Mouse (Mus musculus) kidney, adult 2 months (tissue): ENCODE measurements around the gene Shc4. TPM values are rescaled to one million over a fixed set of nuclear protein-coding genes. Genes with fewer than 3 reads are reported as not detected.

ENCODE experiments used
- DNase-seq: peaks from one replicate; pipeline ENCODE4 v3.0.0; 2021
- H3K27ac ChIP-seq: fragments of 200-500 bp; 2 replicates; pipeline ENCODE4 v1.5.1; 2012; ENCODE audit warnings: low read depth, low read length, control low read depth, inconsistent platforms; ENCODE audit not compliant: insufficient read depth
- H3K27me3 ChIP-seq: fragments of 200-500 bp; replicated peaks from 2 replicates; pipeline ENCODE4 v1.6.1; 2012; ENCODE audit warnings: mild to moderate bottlenecking, moderate library complexity, low read length, inconsistent platforms; ENCODE audit not compliant: control insufficient read depth, insufficient read depth
- H3K36me3 ChIP-seq: fragments of 200-500 bp; 2 replicates; pipeline ENCODE4 v1.6.1; 2012; ENCODE audit warnings: mild to moderate bottlenecking, moderate library complexity, low read length, inconsistent platforms; ENCODE audit not compliant: control insufficient read depth, insufficient read depth
- H3K4me1 ChIP-seq: fragments of 200-500 bp; 2 replicates; pipeline ENCODE4 v1.6.1; 2011; ENCODE audit warnings: low read length; ENCODE audit not compliant: control insufficient read depth, insufficient read depth
- H3K4me3 ChIP-seq: fragments of 200-500 bp; 2 replicates; pipeline ENCODE4 v1.5.1; 2011; ENCODE audit warnings: mild to moderate bottlenecking, low read depth, low read length, control low read depth; ENCODE audit not compliant: insufficient read depth
- CTCF ChIP-seq: fragments of 200-500 bp; conservative IDR thresholded peaks from 2 replicates; pipeline ENCODE4 v1.5.1; 2011; ENCODE audit warnings: low read depth, mild to moderate bottlenecking, control low read depth, low read length, moderate library complexity, mixed read lengths; ENCODE audit not compliant: insufficient read depth, insufficient read length
- POLR2A ChIP-seq: fragments of 200-500 bp; IDR thresholded peaks from one replicate; pipeline ENCODE4 v1.6.1; 2011; ENCODE audit warnings: low read depth, low read length, control low read depth
- WGBS: fragments of 180-500 bp; shearing (Covaris S2); methylation state at CpG from one replicate; pipeline ENCODE4 v1.1.7; 2018; 5-methylcytosine and 5-hydroxymethylcytosine counted together
- polyA plus RNA-seq: library from polyadenylated mRNA; depleted of rRNA; stranded (reverse); fragments of >200 nt; gene quantifications from 2 replicates; pipeline ENCODE4 v1.2.3, GENCODE M21; 2012; rRNA removed

Gene Shc4
- polyA plus RNA-seq, 1 experiment, result 0.20 TPM

DNA sequence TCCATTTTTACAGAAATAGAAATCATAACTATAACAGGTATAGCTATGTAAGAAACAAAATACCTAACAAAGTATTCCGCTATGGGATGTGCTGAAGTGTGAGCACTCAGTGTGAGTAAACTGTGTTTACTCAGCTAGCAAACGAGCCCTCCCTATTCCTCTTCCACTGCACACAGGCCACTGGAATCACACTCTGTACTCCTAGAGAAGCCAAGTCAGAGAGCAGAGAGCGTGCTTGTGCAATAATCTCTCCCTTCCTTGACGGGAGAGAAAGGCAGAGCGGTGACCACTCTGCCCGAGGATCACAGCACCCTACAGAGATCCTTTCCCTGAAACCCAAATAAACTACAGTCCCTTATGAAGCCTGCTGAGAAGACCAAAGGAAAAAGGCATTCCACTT, 125.7 kb downstream of the Shc4 start:
- no peaks in the 10 kb centered on the region; the same call in 1 of the 2 replicates for H3K36me3 ChIP-seq
- H3K27ac ChIP-seq, result no peak overlapping the region
- no peaks in the 10 kb centered on the region for H3K27me3 ChIP-seq
- 74% methylated on average over 6 of the region's 6 CpGs for WGBS
- H3K4me3 ChIP-seq, result no peak overlapping the region
- no peaks in the 10 kb centered on the region for H3K4me1 ChIP-seq
- TF ChIP-seq CTCF (no peak), POLR2A (no peak)
- DNase-seq, result no peak

DNA sequence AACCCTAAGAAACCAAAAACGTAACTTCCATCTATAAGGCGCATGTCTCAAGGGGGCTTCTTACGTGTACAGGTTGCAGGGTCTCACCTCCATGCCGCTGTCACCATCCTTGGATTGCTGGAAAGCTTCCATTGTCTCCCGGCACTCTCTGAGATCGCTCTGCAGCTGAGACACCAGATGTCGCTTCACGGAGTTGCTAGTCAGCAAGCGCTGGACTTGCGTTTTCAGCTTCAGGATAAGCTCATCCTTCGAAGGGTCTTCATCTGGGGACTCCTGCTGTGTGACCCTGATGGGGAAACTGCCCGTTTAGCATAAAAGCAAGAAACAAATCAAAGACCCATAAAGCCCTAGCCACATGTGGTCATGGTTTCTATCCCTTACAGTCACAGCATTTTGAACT, 129.2 kb downstream of the Shc4 start:
- H3K4me3 ChIP-seq, result no peak overlapping the region
- no peak for DNase-seq
- H3K36me3 ChIP-seq, result no peaks in the 10 kb centered on the region; the same call in 1 of the 2 replicates
- TF ChIP-seq CTCF, result no peak
- no peak for TF ChIP-seq POLR2A
- no peaks in the 10 kb centered on the region for H3K4me1 ChIP-seq
- H3K27me3 ChIP-seq, result no peaks in the 10 kb centered on the region
- WGBS, result 95% methylated on average over 12 of the region's 12 CpGs
- no peak overlapping the region for H3K27ac ChIP-seq

DNA sequence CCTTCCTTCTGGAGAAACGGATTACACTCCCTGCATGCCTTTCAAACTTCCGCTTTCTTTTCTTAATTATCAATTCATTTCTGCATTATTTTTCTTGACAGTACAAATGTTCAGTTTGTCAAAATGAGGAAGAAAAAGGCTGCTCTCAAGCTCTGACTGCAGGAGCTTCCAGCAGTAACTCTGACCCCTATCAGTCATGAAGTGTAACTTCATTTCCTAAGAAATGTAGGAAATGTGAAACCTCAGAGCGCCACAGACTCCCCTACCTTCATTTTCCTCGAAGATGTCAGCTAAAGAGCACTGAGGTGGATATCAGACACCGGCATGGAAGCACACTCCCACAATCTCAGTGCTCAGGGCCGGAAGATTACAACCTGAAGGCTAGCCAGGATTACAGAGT, 129.9 kb downstream of the Shc4 start:
- Histone ChIP-seq H3K36me3 (no peaks in the 10 kb centered on the region; the same call in 1 of the 2 replicates), H3K4me3 (no peak overlapping the region), H3K27ac (no peak overlapping the region), H3K27me3 (no peaks in the 10 kb centered on the region), H3K4me1 (no peaks in the 10 kb centered on the region)
- TF ChIP-seq CTCF, result no peak
- TF ChIP-seq POLR2A, result no peak
- DNase-seq, result no peak
- 58% methylated on average over 6 of the region's 6 CpGs for WGBS

- 83% methylated on average over 4 of the region's 4 CpGs for WGBS
- no peak overlapping the region for H3K27ac ChIP-seq
- TF ChIP-seq POLR2A (no peak), CTCF (no peak)
- H3K27me3 ChIP-seq, result no peaks in the 10 kb centered on the region
- H3K4me1 ChIP-seq, result no peaks in the 10 kb centered on the region
- DNase-seq, result no peak
- H3K36me3 ChIP-seq, result no peaks in the 10 kb centered on the region; the same call in 1 of the 2 replicates
- no peak overlapping the region for H3K4me3 ChIP-seq
Observed at GRCm38 (mm10) chr2:125591895-125592294, 132.1 kb downstream of the Shc4 start.

DNA sequence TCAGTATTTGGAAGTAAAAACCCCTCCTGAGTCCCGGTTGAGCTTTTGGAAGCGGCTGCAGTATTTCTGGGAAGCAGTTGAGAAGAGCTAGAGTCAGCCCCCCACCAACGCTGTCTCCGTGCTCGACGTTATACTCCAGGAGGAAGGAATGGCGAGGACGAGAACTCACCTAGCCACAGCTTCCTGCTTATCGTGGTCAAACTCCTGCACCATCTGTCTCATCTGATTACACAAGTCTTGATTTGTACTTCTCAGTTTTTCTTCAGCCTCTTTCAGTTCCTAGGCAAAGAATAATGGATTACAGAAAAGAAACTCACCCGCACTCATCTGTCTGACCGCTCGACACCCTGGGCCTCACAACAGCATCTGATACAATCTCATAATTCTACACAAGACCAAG, 134.7 kb downstream of the Shc4 start:
- Histone ChIP-seq H3K4me3 (no peak overlapping the region), H3K4me1 (no peaks in the 10 kb centered on the region), H3K27me3 (no peaks in the 10 kb centered on the region), H3K27ac (no peak overlapping the region), H3K36me3 (no peaks in the 10 kb centered on the region; the same call in 1 of the 2 replicates)
- TF ChIP-seq POLR2A (no peak), CTCF (no peak)
- 93% methylated on average over 12 of the region's 12 CpGs for WGBS
- no peak for DNase-seq

GRCm38 (mm10) chr2:125581081-125581480, 142.9 kb downstream of the Shc4 start:
- Histone ChIP-seq H3K36me3 (peaks cover 6% of the 10 kb centered on the region), H3K4me1 (no peaks in the 10 kb centered on the region), H3K27me3 (no peaks in the 10 kb centered on the region), H3K27ac (no peak overlapping the region), H3K4me3 (no peak overlapping the region)
- WGBS, result 84% methylated on average over 5 of the region's 5 CpGs
- no peak for TF ChIP-seq POLR2A
- TF ChIP-seq CTCF, result no peak
- no peak for DNase-seq

GRCm38 (mm10) chr2:125577670-125578069, 146.3 kb downstream of the Shc4 start:
- Histone ChIP-seq H3K36me3 (peaks cover 5% of the 10 kb centered on the region), H3K4me1 (no peaks in the 10 kb centered on the region), H3K4me3 (no peak overlapping the region), H3K27ac (no peak overlapping the region), H3K27me3 (no peaks in the 10 kb centered on the region)
- TF ChIP-seq CTCF (no peak), POLR2A (no peak)
- WGBS, result 66% methylated on average over 4 of the region's 4 CpGs
- DNase-seq, result no peak

Other genes with a start within 250 kb of the Shc4 start
- 0.05 and 0.06 TPM in 2 replicates for gene Gm9913, start 219.1 kb downstream of the Shc4 start, polyA plus RNA-seq
- gene Fbn1, start 216.2 kb downstream of the Shc4 start, polyA plus RNA-seq, result 6.5 and 6.7 TPM in 2 replicates
- gene Cep152, start 99.0 kb downstream of the Shc4 start, polyA plus RNA-seq, result 0.77 and 0.81 TPM in 2 replicates
- gene Eid1, start 51.1 kb downstream of the Shc4 start, polyA plus RNA-seq, result 12.9 and 19.9 TPM in 2 replicates
- gene Secisbp2l, start 58.7 kb upstream of the Shc4 start, polyA plus RNA-seq, result 12.6 and 14.6 TPM in 2 replicates
- 41.9 and 54.7 TPM in 2 replicates for gene Galk2, start 135.0 kb upstream of the Shc4 start, polyA plus RNA-seq
- 11.3 and 17.7 TPM in 2 replicates for gene Cops2, start 135.0 kb upstream of the Shc4 start, polyA plus RNA-seq